Mouse (Mus musculus) gastrocnemius, postnatal 36 days (tissue): ENCODE measurements around the gene Fkbp15. TPM values are rescaled to one million over a fixed set of nuclear protein-coding genes. Genes with fewer than 3 reads are reported as not detected.

Source experiments
- DNase-seq, 2 experiments: peaks; one replicate each; pipeline ENCODE4 v3.0.0; 2022
- intact Hi-C: fragments of 180-260 bp; cut with DNase I; formaldehyde crosslinking; loops from one replicate; pipeline ENCODE4 v1.15.1; 2025
- total RNA-seq, 2 experiments: library from RNA; stranded (reverse); gene quantifications; 2 replicates each; pipeline ENCODE4 v1.2.3; 2021

The Fkbp15 gene
- total RNA-seq, 2 experiments from 2014 or later: 11.4 to 11.6 TPM

- DNase-seq: no peak
Observed at GRCm38 (mm10) chr4:62328941-62329660, 31.2 kb downstream of the Fkbp15 start.

GRCm38 (mm10) chr4:62326111-62326510, 34.2 kb downstream of the Fkbp15 start:
- DNase-seq: no peak
- intact Hi-C loops: no loop called here

More at GRCm38 (mm10) chr4:62328941-62329660, 31.2 kb downstream of the Fkbp15 start:
- intact Hi-C loops: no loop called here

GRCm38 (mm10) chr4:62322684-62323083, 37.7 kb downstream of the Fkbp15 start:
- DNase-seq: no peak
- intact Hi-C loops: no loop called here

DNA sequence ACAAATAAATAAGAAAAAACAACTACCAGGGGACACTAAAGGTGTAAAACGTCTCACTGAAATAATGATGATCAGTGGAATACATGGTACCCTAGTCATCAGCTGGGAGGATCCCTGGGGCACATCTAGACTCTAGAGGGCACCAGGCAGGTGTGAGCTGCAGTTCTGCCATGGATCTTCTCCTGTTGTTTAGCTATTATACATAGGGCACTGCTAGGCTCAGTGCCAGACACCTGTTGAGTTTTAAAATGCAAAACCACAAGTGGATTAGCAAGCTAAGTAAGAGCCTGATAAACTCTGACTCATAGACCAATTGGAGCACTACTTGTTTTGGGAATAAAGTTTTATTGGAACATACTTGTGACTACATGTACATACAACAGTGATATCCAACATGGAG, 42.1 kb downstream of the Fkbp15 start:
- DNase-seq: no peak
- intact Hi-C loops: no loop called here

DNA sequence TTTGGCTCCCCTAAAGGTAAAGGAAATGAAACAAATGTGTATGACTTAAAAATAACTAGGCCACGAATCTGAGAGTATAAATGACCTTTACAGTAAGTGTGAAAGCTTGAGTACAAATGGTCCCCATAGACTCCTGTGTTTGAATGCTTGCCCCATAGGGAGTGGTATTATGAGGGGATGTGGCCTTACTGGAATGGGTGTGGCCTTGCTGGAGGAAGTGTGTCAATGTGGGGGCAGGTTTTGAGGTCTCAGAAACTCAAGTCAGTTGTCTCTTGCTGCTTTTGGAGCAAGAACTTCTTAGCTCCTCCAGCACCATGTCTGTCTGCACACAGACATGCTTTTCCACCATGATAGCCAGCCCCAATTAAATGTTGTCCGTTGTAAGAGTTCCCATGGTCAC, 43.9 kb downstream of the Fkbp15 start:
- intact Hi-C loops: no loop called here
- DNase-seq: no peak

GRCm38 (mm10) chr4:62314516-62314915, 45.8 kb downstream of the Fkbp15 start:
- no peak for DNase-seq
- intact Hi-C loops: no loop called here

DNA sequence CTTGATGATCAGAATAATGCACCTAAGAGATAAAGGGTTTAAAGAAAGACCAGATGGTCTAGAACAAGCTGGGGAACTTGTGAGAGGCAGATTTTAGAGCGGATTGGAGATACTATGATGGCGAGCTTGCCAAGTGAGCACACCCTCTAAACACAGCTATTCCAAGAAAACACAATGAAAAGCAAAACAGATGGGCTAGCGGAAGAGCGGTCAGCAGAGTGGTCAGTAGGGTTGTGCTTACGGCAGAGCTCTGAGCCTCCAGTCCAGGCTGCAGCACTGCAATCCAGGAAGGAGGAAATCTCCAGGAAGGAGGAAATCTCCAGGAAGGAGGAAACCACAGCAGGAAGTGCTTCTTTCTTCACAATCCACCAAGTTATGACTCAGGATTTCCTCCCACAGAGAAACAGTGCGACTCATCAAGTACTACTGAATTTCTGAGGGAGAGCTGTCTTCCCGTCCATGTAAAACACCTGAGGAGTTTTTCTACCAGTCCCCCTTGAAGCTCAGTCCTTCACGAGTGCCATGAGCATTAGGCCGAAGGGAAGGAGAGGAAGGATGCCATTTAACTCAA, 46.6 kb downstream of the Fkbp15 start:
- intact Hi-C loops: no loop called here
- no peak for DNase-seq

DNA sequence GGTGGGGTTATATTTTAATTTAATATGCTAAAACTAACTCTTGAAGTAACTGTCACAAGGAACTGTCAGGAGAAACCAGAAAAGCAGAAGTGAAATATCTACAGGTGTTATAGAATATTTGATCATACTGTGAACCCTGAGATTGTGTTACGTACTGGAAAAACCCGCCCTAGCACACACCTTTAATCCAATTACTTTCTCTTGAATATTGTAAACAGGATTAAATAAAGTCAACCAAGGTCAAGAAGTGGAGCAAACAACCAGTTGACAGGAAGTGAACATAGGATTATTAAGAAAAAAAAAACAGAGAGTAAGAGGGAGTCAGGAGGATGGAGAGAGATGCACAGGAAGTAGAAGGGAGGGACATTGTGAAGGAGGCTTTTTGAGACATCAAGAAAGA, 47.5 kb downstream of the Fkbp15 start:
- intact Hi-C loops: no loop called here
- no peak for DNase-seq

GRCm38 (mm10) chr4:62308406-62308805, 51.9 kb downstream of the Fkbp15 start:
- intact Hi-C loops: no loop called here
- no peak for DNase-seq

DNA sequence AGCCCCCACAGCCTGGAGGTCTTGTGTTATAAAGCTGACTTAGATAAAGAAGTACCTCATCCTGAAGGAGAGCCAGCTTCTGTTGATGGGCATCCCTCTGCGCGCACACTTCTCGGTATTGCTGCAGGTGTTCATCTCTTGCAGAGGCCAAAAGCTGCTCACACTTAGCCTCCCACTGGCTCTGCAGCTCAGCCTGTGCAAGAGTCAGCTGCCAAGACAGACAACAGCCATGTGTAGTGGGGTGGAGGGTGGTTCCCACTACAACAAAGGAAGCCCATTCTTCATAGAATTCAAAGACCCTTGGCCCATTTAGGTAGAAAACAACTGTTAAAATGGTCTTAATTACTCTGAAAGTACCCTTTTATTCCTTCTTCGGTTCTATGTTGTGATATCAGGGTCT, 53.5 kb downstream of the Fkbp15 start:
- DNase-seq: no peak

DNA sequence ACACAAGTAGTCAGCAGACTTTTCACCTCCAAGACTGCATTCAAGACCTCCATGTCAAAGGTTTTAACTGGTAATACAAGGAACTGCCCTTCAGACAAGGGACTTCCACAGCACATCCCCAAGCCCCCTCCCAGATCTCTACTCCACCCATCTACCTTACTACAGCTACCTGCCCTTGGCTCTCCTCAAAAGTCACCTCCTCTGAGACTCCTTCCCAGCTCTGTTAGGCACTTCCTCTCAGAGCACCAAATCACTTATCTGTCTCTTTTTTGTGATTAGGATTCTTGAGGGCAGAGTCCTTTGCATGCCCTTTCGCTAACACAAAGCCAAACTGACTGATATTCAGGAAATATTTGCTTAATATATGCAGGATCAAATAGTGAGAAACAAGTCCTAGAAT, 54.0 kb downstream of the Fkbp15 start:
- no peak for DNase-seq
- intact Hi-C loops: no loop called here

More for the DNA sequence above, 53.5 kb downstream of the Fkbp15 start:
- intact Hi-C loops: no loop called here

DNA sequence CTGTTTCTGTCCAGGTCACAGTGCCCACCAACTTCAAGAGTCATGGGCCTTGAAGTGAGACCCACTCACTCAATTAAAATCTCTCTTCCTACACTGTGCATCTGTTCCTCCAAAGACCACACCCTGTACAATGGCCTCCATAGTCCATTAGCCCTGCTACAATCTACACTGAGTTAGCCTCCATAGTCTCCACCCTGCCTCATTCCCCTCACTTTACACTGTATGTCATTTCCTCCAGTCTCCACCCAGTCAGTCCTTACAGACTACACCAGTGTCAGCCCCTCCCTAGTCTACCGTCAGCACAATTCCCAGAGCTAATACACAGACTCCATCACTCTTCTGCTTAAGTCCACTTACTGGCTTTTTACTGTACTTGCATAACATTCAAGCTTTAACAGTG, 57.1 kb downstream of the Fkbp15 start:
- intact Hi-C loops: no loop called here
- no peak for DNase-seq

DNA sequence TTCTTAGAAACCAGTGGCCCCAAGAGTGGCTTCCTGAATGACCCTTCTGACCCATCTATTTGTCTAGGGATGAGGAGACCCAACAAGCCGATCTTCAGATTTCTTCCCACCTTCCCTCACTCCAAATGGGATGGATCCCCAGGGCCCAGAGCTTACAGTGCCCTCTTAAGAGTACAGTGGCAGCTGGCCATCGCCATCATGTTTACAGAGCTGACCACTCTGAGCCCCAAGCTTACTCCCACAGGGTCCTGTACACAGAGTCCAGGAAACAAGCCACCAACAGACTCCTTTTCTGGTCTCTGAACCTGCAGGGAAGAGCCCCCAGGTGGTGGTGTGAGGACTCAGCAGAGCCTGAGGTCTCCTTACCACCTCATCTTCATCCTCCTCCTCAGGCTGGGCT, 57.6 kb downstream of the Fkbp15 start:
- intact Hi-C loops: no loop called here
- no peak for DNase-seq

DNA sequence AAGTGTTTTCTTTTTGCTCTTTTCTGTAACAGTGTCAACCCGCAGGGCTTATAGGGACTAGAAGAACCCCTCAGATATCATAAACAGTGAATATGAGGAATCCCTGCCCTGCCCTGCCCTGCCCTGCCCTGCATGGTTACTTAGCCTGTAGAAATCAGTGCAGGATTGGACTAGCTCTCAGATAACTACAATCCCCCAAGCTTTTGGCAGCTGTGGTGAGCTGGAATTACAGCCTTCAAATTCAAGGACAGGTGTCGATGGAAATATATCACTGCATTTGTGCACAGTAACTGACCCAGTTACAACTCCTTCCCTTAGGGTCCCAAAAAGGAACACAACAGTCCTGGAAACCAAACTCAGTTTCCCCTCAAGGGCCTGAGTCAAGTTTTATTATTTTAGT, 60.3 kb downstream of the Fkbp15 start:
- DNase-seq: no peak
- intact Hi-C loops: no loop called here

DNA sequence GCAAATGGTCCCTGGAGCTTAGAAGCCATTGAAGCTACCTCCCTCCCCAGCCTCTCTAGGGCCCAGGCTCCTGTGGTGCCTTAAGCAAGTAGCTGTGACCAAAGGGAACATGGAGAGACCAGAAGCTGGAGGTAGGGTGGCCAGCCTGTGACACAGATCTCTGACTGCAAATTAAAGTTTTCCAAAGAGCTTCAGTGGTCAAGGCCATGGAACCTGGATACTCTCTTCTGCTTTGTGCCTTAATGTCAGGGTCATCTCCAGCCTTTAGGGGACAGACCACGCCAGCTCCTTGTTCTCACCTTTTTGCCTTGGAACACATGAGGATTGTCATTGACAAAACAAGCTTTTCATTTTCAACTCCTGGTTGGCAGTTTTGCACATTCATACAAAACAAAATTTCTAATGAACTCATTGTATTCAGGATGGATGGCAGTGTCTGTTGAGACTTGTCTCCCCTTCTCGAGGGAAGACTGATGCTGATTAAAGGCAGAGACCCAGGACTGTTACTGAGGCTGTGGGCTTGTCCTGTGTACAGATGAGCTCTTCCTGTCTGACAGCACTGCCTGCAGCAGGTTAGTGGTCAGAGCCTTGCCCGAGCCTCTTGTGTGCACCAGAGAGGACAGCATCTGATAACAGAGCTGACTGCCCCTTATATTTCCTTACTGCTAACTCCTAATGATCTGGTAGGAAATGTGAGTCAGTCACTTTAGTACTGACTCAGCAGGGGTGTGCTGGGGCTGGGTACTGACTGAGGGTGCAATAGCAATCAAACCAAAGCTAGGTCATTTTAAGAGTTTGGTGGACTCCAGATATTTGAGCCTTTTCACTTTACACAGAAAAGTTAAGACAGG, 62.8 kb downstream of the Fkbp15 start:
- DNase-seq: no peak
- intact Hi-C loops: no loop called here

GRCm38 (mm10) chr4:62294741-62295140, 65.6 kb downstream of the Fkbp15 start:
- no peak for DNase-seq
- intact Hi-C loops: no loop called here

DNA sequence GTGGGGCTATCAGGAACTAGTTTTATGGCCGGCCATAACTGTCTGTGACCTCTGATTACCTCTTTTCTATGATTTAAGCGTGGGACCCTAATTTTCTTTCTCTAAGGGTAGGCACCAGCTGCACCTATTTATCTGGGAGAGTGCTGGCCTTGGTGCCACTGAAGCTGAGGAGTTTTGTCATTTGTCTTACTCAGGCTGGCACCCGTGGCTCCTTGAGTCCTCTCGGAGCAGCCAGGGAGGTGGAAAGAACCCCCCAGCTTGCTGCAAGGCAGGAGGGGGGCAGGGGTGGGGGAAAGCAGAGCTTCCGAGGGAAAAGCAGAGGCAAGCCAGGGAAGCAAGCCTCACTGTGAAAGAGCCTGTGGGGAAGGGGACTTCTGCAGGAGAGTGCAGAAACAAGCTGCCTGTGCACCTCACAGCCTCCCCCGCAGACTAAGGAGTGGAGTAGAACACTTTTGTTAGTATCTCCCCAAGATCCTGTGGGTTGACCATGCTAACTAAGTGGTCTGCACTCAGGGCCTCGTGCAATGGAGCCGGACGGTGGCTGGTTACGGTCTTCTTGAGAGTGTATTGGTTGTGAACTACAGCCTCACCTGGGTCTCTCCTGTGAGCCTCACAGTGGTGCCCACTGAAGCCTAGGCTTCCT, 67.0 kb downstream of the Fkbp15 start:
- intact Hi-C loops: no loop called here
- DNase-seq: peak in 1 of 2 experiments; percentile 7

DNA sequence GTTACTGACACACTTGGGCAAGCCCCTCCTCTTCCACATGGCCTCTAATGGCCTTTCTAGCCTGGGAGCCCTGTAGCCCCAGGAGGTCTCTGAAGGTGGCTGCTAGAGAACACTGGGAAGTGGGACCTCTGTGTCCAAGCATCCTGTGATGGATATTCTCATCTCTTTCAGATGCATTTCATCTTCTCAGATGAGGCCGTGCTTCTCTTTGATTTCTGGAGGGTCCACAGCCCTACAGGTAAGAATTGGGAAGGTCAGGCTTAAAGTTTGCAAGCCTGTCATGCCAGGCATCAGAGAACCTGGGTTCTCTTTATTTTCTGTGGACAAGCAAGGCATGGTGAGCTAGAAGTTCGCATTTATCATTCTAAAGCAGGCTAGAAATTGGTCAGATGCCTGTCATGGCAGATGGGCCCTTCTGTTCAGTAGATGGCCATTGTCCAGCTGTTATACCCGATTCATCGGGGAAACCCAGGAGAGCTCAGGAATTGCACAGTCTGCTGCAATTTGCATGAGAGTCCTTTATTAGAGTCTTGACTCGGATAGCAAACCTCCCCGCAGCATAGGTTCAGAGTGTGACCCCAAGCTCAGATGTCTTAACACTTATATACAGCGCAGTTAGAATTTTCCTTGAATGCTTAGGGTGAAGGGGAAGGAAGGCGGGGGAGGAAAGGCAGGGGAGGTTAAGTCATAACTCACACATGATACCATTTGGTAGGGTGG, 67.7 kb downstream of the Fkbp15 start:
- intact Hi-C loops: no loop called here
- peak in 1 of 2 experiments; percentile 7 for DNase-seq

GRCm38 (mm10) chr4:62290816-62291505, 69.4 kb downstream of the Fkbp15 start:
- intact Hi-C loops: no loop called here
- DNase-seq: no peak

DNA sequence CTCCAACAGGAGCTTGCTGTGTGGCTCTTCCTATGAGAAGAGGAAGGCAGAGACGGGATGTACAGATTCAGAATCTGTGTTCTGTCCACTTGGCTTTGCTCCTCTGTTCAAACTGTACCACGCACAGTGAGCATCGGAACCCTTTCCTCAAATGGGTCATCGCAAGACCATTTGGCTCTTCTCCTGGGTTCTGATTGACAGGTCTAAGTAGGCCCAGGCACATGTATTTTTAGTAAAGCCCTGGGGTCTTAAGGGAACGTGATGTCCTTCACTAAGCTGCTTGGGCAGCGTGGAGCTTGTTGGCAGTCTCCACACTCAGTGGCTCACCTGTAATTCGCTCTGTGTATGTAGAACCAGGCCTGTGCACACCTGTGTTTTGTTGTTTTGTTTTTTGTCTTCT, 71.1 kb downstream of the Fkbp15 start:
- intact Hi-C loops: no loop called here
- DNase-seq: no peak
